Mouse (Mus musculus) erythroblast, embryonic 14.5 days (primary cell): ENCODE measurements around the gene Zfp972. TPM values are rescaled to one million over a fixed set of nuclear protein-coding genes. Genes with fewer than 3 reads are reported as not detected.
A peak's percentile ranks its signal among the peaks of the same experiment; 100 is the strongest.
"Not testable (repeated sequence)": the region's sequence is repeated elsewhere in the genome, so short reads cannot be mapped to it uniquely, and the experiment has no call there.

Source experiments
- H3K27me3 ChIP-seq: 2 replicates; pipeline ENCODE4 v1.6.1; 2012; ENCODE audit warnings: inconsistent platforms; ENCODE audit not compliant: control insufficient read depth
- H3K36me3 ChIP-seq: 2 replicates; pipeline ENCODE4 v1.6.1; 2012; ENCODE audit warnings: mild to moderate bottlenecking, inconsistent platforms; ENCODE audit not compliant: control insufficient read depth
- H3K4me1 ChIP-seq: 2 replicates; pipeline ENCODE4 v1.6.1; 2012; ENCODE audit warnings: inconsistent platforms; ENCODE audit not compliant: control insufficient read depth
- H3K4me3 ChIP-seq: replicated peaks from 2 replicates; pipeline ENCODE3; 2012; ENCODE audit warnings: moderate library complexity, mild to moderate bottlenecking, inconsistent platforms
- H3K9me3 ChIP-seq: 2 replicates; pipeline ENCODE4 v1.6.1; 2012; ENCODE audit warnings: low read length, inconsistent platforms, mixed read lengths; ENCODE audit not compliant: control insufficient read depth
- polyA plus RNA-seq: library from polyadenylated mRNA; stranded (reverse); fragments of >175 nt; gene quantifications from 2 replicates; pipeline ENCODE4 v1.2.3, GENCODE M21; 2012

Zfp972 gene
- polyA plus RNA-seq: not detected in 2 replicates

GRCm38 (mm10) chr2:177925563-177926103 is at the start of gene Zfp972:
Gene Zfp972, minus strand, starts transcription at chr2:177925613.
- not testable (repeated sequence) for H3K4me1 ChIP-seq, H3K36me3 ChIP-seq, H3K9me3 ChIP-seq, H3K4me3 ChIP-seq, H3K27me3 ChIP-seq

- H3K36me3 ChIP-seq, H3K27me3 ChIP-seq, H3K4me3 ChIP-seq, H3K9me3 ChIP-seq, H3K4me1 ChIP-seq: not testable (repeated sequence)
These were observed 49.4 kb upstream of the Zfp972 start for GRCm38 (mm10) chr2:177974814-177975213.

- not testable (repeated sequence) for H3K36me3 ChIP-seq, H3K4me1 ChIP-seq, H3K9me3 ChIP-seq, H3K27me3 ChIP-seq
- peak within 1 kb of the TSS; percentile 55 for H3K4me3 ChIP-seq
These were observed 31.7 kb upstream of the Zfp972 start, which contains the start of gene Gm14326 for GRCm38 (mm10) chr2:177957145-177957544. Gene Gm14326, minus strand, starts transcription at chr2:177957297.

- H3K36me3 ChIP-seq, H3K9me3 ChIP-seq, H3K27me3 ChIP-seq, H3K4me1 ChIP-seq: not testable (repeated sequence)
- peak overlapping the region; percentile 55 for H3K4me3 ChIP-seq
These were observed 31.3 kb upstream of the Zfp972 start for GRCm38 (mm10) chr2:177956734-177957133.

- not testable (repeated sequence) for H3K36me3 ChIP-seq, H3K4me3 ChIP-seq, H3K27me3 ChIP-seq, H3K4me1 ChIP-seq, H3K9me3 ChIP-seq
These were observed 22.1 kb downstream of the Zfp972 start for GRCm38 (mm10) chr2:177903276-177903675.

- not testable (repeated sequence) for H3K9me3 ChIP-seq, H3K27me3 ChIP-seq, H3K36me3 ChIP-seq, H3K4me3 ChIP-seq, H3K4me1 ChIP-seq
These were observed 27.2 kb downstream of the Zfp972 start for GRCm38 (mm10) chr2:177898171-177898570.

- H3K9me3 ChIP-seq, H3K4me1 ChIP-seq, H3K36me3 ChIP-seq, H3K4me3 ChIP-seq, H3K27me3 ChIP-seq: not testable (repeated sequence)
These were observed 28.3 kb downstream of the Zfp972 start, which contains the start of gene Gm14327 for GRCm38 (mm10) chr2:177897046-177897578. Gene Gm14327, plus strand, starts transcription at chr2:177897096.

GRCm38 (mm10) chr2:177887743-177888142 is 37.7 kb downstream of the Zfp972 start:
- not testable (repeated sequence) for H3K36me3 ChIP-seq, H3K4me3 ChIP-seq, H3K4me1 ChIP-seq, H3K27me3 ChIP-seq, H3K9me3 ChIP-seq

- H3K27me3 ChIP-seq, H3K36me3 ChIP-seq, H3K4me1 ChIP-seq, H3K4me3 ChIP-seq, H3K9me3 ChIP-seq: not testable (repeated sequence)
These were observed 63.2 kb downstream of the Zfp972 start for GRCm38 (mm10) chr2:177862254-177862653.

Other genes starting within 250 kb of the Zfp972 start
- gene Gm14322, start 166.3 kb downstream of the Zfp972 start, polyA plus RNA-seq: not detected in 2 replicates
- not detected in 2 replicates for gene Gm14325, start 85.3 kb downstream of the Zfp972 start, polyA plus RNA-seq
- gene Gm14327, start 28.5 kb downstream of the Zfp972 start, polyA plus RNA-seq: not detected in 2 replicates
- not detected in 2 replicates for gene Gm14326, start 31.7 kb upstream of the Zfp972 start, polyA plus RNA-seq
- gene Zfp971, start 97.7 kb upstream of the Zfp972 start, polyA plus RNA-seq: not detected in 2 replicates
- gene Zfp931, start 152.9 kb upstream of the Zfp972 start, polyA plus RNA-seq: 0.05 TPM in 1 of 2 replicates, not detected in the other
- gene Phactr3, start 193.4 kb upstream of the Zfp972 start, polyA plus RNA-seq: not detected in 2 replicates